Mouse (Mus musculus): ENCODE measurements around the gene Ptprd.

DNA sequence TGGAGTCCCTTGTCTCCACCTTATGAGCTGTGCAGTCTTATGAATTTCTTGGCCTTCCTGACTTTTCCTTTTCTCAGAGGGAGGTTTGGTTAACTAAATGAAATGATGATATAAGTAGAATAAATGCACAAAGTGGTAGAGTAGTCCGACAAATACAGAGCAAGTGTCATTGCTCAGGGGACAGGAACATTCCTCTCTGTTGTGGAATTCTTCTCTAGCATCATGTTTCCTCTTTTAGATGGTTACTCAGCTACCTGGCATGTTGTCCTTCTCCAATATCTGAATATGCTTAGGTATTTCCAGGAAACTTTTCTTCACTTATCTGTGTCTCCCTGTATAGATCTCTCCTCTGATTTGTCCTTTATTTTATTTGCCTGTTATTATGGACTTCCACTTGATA, 1207.3 kb downstream of the Ptprd start:
- TF ChIP-seq EP300 (IDR thresholded peaks at IDR 0.05) (no peak), CTCF (IDR thresholded peaks at IDR 0.05) (no peak)

Data from lung, postnatal 0 days (tissue).